Mouse (Mus musculus) kidney, embryonic 16.5 days (tissue): ENCODE measurements around the gene Chrm4. TPM values are rescaled to one million over a fixed set of nuclear protein-coding genes. Genes with fewer than 3 reads are reported as not detected.
A peak's percentile ranks its signal among the peaks of the same experiment; 100 is the strongest.

Source experiments
- ATAC-seq: fragments of 200-750 bp; cut with Nextera tagmentation; 2 replicates; pipeline ENCODE4 v1.8.0; 2017; ENCODE audit warnings: moderate TSS enrichment; ENCODE audit not compliant: low FRiP score, low TSS enrichment
- H3K27ac ChIP-seq: fragments of 300-500 bp; sonication (generic); 2 replicates; pipeline ENCODE4 v1.5.1; 2014; ENCODE audit warnings: low read length
- H3K27me3 ChIP-seq: fragments of 300-500 bp; sonication (generic); 2 replicates; pipeline ENCODE4 v1.6.1; 2014; ENCODE audit warnings: low read length, control low read depth, mixed read lengths; ENCODE audit not compliant: insufficient read depth
- H3K36me3 ChIP-seq: fragments of 300-500 bp; sonication (generic); 2 replicates; pipeline ENCODE4 v1.6.1; 2014; ENCODE audit warnings: low read length, control low read depth, mixed read lengths; ENCODE audit not compliant: insufficient read depth
- H3K4me1 ChIP-seq: fragments of 300-500 bp; sonication (generic); 2 replicates; pipeline ENCODE4 v1.6.1; 2014; ENCODE audit warnings: low read length, control low read depth, mixed read lengths; ENCODE audit not compliant: insufficient read depth
- H3K4me2 ChIP-seq: fragments of 300-500 bp; sonication (generic); replicated peaks from 2 replicates; pipeline ENCODE4 v1.6.1; 2014; ENCODE audit warnings: low read depth, low read length
- H3K4me3 ChIP-seq: fragments of 300-500 bp; sonication (generic); 2 replicates; pipeline ENCODE4 v1.5.1; 2014; ENCODE audit warnings: mild to moderate bottlenecking, low read length
- H3K9ac ChIP-seq: fragments of 300-500 bp; sonication (generic); replicated peaks from 2 replicates; pipeline ENCODE4 v1.6.1; 2014; ENCODE audit warnings: low read length
- H3K9me3 ChIP-seq: fragments of 300-500 bp; sonication (generic); 2 replicates; pipeline ENCODE4 v1.6.1; 2016; ENCODE audit warnings: low read length, control low read depth
- WGBS: fragments of 180-500 bp; shearing (Covaris S2); extraction: QIAGEN DNeasy Blood & Tissue Kit; methylation state at CpG from one replicate; pipeline ENCODE4 v1.1.7; 2014; 5-methylcytosine and 5-hydroxymethylcytosine counted together
- polyA plus RNA-seq: library from polyadenylated mRNA; unstranded; fragments of >200 nt; fragmentation: Nextera tagmentation; extraction: Ambion mirVana; gene quantifications from 2 replicates; pipeline ENCODE4 v1.2.1, GENCODE M21; 2015

Chrm4 gene
- polyA plus RNA-seq, 1 experiment from 2014 or later, result 0.11 TPM

DNA sequence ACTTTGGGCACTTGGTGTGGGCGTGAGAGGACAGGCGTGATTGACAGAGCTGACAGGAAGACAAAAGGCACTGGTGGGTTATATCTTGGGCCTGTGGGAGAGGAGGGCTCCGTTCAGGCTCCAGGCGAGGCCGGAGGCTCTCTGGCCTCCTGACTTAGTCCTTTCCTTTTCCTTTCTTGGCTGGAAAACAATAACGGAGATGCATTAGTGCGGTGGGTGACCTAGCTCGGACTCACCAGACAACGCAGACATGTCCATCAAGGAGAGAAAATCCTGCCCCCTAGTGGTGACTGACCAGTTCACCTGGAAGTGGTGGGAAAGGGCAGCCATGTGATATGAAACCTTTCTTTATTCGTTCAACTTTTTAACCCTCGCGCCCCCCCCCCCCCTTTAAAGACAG is 2.9 kb downstream of the Chrm4 start:
- peak overlapping the region; percentile 82 for H3K4me3 ChIP-seq
- H3K27ac ChIP-seq, result no peak overlapping the region
- ATAC-seq, result no peak
- H3K9ac ChIP-seq, result peak overlapping the region; percentile 89
- H3K4me2 ChIP-seq, result peak overlapping the region; percentile 77
- no peaks in the 10 kb centered on the region for H3K9me3 ChIP-seq
- peaks cover 3% of the 10 kb centered on the region; the same call in 1 of the 2 replicates for H3K36me3 ChIP-seq
- 11% methylated on average over 12 of the region's 12 CpGs for WGBS
- H3K4me1 ChIP-seq, result peaks cover 40% of the 10 kb centered on the region
- H3K27me3 ChIP-seq, result no peaks in the 10 kb centered on the region; the same call in 1 of the 2 replicates

DNA sequence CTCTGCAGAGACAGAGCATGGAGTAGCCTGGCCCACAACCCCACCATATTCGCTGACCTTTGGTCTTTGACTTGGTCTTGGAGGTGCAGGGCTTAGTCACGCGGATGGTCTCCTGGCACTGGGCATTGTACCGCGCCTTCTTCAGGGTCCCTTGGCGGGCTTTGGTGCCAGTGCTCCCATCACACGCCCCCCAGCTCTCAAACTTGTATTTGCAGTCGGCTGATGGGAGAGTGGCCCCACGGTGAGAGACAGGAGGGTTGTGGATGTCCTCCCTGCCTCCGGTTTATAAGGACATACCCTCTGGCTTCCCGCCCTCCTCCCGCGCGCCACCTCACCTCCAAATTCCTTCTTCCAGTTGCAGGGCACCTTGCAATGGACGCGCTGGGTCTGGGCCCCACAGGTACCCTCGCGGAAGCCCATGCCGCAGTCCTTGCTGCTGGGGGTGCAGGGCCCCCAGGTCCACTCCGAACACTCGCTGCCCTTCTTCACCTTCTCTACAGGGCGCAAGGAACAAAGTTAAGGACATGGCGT is 3.8 kb downstream of the Chrm4 start:
- H3K9me3 ChIP-seq, result no peaks in the 10 kb centered on the region
- H3K4me1 ChIP-seq, result peaks cover 40% of the 10 kb centered on the region
- peak overlapping the region; percentile 89 for H3K9ac ChIP-seq
- H3K27me3 ChIP-seq, result no peaks in the 10 kb centered on the region
- peaks cover 6% of the 10 kb centered on the region; the same call in 1 of the 2 replicates for H3K36me3 ChIP-seq
- H3K4me3 ChIP-seq, result peak overlapping the region; percentile 82
- 7% methylated on average over 23 of the region's 23 CpGs for WGBS
- H3K27ac ChIP-seq, result peak overlapping the region; percentile 89
- no peak for ATAC-seq
- H3K4me2 ChIP-seq, result peak overlapping the region; percentile 77

DNA sequence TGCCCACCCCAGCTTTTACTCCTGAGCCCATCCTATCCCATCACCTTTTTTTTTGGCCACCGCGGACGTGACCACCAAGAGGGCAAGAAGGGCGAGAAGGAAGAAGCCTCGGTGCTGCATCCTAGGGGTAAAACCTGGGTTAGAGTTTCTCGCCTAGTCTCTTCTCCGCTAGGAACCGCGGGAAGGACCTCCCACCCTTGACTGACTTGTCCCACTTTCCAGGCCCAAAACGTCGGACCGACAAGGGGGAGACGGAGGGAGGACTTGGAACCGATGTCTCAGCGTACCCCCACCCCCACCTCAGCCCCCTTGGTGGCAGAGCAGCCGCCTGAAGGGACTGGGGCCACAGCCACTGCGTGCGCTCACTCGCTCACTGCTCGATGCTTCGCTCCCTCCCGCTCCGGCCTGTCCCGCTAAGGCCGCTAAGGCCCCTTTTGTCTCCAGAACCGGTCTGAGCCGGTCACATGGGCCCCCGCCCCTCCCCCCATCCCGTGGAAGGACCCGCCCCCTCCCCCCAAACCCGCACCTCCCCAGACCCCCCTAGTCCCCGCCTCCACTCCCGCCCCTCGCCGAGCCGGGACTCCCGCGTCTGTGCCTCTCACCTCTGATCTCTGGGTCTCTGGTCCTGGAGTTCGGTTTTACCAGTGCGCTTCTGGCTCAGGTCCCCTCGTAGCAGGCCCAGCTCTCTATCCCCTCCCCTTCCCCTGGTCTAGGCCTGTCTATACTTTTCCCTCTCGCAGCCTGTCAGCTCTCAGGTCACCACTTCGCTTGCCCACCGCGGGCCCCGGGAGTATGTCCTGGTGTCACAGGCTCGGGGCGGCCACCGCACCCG is 4.5 kb downstream of the Chrm4 start:
- H3K9me3 ChIP-seq, result no peaks in the 10 kb centered on the region
- H3K4me1 ChIP-seq, result peaks cover 40% of the 10 kb centered on the region

DNA sequence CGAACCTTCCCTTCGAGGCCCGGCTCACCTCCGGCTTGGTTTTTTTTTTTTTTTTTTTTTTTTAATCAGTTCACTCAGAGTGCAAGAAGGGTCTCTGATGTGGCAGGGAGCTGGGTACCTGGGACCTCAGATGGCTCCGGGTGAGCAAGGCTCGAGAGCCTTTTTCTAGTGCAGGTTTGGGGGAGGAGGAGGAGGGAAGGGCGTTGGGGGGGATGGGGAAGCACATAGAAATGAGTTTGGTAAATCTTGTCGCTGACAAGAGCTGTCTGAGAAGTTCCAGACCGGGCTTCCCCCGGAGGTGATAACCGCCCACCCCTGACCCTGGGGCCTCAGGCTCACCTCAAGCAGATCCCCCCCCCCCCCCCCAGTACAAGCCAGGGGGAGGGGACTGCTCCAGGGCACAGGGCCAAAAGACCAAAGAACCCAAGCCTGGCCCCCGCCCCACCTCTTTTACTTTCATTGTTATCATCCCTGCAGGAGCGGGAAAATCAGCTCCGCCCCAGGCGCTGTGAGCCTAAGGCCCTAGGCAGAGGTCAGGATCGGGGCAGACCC is 5.2 kb downstream of the Chrm4 start, which contains the start of gene Mdk:
Gene Mdk, minus strand, starts transcription at position 138 of the 552 bp plus-strand sequence.
- peak within 1 kb of the TSS; percentile 89 for H3K9ac ChIP-seq
- peak; percentile 0; the same call in 1 of the 2 replicates for ATAC-seq
- H3K4me2 ChIP-seq, result peak within 1 kb of the TSS; percentile 77
- H3K36me3 ChIP-seq, result peaks cover 19% of the 10 kb centered on the region
- H3K9me3 ChIP-seq, result no peaks in the 10 kb centered on the region
- H3K27ac ChIP-seq, result peak within 1 kb of the TSS; percentile 89
- no peaks in the 10 kb centered on the region for H3K27me3 ChIP-seq
- WGBS, result 2% methylated on average over 14 of the region's 16 CpGs
- peaks cover 40% of the 10 kb centered on the region for H3K4me1 ChIP-seq
- peak within 1 kb of the TSS; percentile 82 for H3K4me3 ChIP-seq

More for the DNA sequence above, 4.5 kb downstream of the Chrm4 start:
- Histone ChIP-seq H3K27ac (peak overlapping the region; percentile 89), H3K4me2 (peak overlapping the region; percentile 77), H3K36me3 (peaks cover 13% of the 10 kb centered on the region), H3K4me3 (peak overlapping the region; percentile 82), H3K9ac (peak overlapping the region; percentile 89), H3K27me3 (no peaks in the 10 kb centered on the region)
- 5% methylated on average over 46 of the region's 50 CpGs for WGBS
- ATAC-seq, result peak; percentile 75

DNA sequence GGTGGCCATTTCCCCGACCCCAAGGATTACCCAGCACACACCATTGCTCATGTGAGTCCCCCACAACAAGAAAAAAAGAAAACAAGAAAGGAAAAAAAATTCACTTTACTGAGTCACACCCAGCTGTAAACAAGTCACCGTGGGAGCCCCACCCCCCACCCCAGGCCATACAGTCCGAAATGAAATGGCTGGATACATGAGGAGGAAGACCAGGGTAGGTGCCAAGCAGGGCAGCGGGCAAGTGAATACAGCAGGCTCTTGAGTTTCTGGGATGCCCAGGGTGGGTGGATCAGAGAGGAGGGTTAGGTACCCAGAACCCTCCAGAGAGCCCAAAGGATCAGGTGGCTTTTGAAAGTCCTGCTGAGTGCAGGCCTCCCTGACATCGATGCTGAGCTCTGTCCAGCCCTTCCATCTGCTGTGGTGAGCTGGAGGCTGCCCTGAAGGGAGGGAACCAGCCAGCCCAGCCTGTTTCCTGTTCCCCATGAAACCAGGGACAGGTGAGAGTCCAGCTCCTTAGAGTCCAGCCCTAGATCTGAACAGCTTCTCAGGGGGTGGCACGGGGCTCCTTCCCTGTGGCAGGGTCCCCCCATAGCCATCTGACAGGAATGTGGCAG is 5.8 kb downstream of the Chrm4 start:
- 0 out of 2 replicates have a peak, but pooled peaks have one; percentile 7 for ATAC-seq
- 16% methylated on average over 6 of the region's 6 CpGs for WGBS
- H3K4me2 ChIP-seq, result peak overlapping the region; percentile 77; the same call in 1 of the 2 replicates
- H3K9me3 ChIP-seq, result no peaks in the 10 kb centered on the region
- H3K4me3 ChIP-seq, result no peak overlapping the region
- peaks cover 40% of the 10 kb centered on the region for H3K4me1 ChIP-seq
- peaks cover 26% of the 10 kb centered on the region for H3K36me3 ChIP-seq
- no peaks in the 10 kb centered on the region for H3K27me3 ChIP-seq
- peak overlapping the region; percentile 89 for H3K27ac ChIP-seq
- 0 out of 2 replicates have a peak overlapping the region, but pooled peaks have one; percentile 31 for H3K9ac ChIP-seq

DNA sequence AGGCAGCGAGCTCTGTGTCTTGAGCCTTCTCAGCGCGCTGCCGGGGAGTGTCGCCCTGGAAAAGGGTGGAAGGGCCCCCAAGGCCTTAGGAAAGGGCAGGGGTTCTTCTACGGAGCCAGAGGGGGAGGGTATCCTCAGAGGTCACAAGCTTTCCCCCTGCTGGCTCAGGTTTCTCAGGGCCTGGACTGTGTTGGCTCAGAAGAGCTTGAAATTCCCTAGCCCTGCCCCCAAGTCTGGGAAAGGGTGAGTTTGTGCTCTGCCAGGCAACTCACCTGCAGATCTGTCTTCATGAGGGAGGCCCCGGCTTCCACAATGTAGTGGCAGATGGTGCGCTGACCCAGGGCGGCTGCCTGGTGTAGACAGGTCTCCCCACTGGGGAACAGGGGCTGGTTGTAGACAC is 6.4 kb downstream of the Chrm4 start:
- no peaks in the 10 kb centered on the region for H3K9me3 ChIP-seq
- no peak for ATAC-seq
- WGBS, result 27% methylated on average over 9 of the region's 9 CpGs
- H3K4me2 ChIP-seq, result no peak overlapping the region
- H3K4me3 ChIP-seq, result no peak overlapping the region
- H3K27me3 ChIP-seq, result no peaks in the 10 kb centered on the region
- H3K9ac ChIP-seq, result 0 out of 2 replicates have a peak overlapping the region, but pooled peaks have one; percentile 31
- peaks cover 32% of the 10 kb centered on the region for H3K36me3 ChIP-seq
- peaks cover 40% of the 10 kb centered on the region for H3K4me1 ChIP-seq
- peak overlapping the region; percentile 70 for H3K27ac ChIP-seq

DNA sequence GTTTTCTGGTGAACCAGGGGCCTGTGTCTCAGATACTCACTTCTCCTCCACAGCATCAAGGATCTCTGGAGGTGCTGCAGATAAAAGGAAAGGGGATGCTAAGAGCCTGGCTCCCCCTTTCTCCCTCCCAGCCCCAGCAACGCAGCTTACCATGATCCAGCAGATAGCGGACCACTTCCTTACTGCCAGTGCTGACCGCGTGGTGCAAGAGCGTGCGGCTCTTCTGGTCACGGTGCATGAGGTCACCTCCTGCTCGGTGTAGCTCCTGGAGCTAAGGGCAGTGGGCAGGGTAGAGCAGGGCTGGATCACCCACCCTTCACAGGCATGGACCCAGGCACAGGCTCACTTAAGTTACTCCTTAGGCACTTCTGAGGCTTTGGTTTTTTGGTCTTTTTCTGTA is 7.0 kb downstream of the Chrm4 start:
- H3K27ac ChIP-seq, result no peak overlapping the region; the same call in 1 of the 2 replicates
- no peaks in the 10 kb centered on the region for H3K9me3 ChIP-seq
- H3K9ac ChIP-seq, result 0 out of 2 replicates have a peak overlapping the region, but pooled peaks have one; percentile 14
- H3K27me3 ChIP-seq, result no peaks in the 10 kb centered on the region
- 27% methylated on average over 8 of the region's 8 CpGs for WGBS
- H3K4me2 ChIP-seq, result no peak overlapping the region
- H3K4me1 ChIP-seq, result peaks cover 40% of the 10 kb centered on the region
- H3K4me3 ChIP-seq, result no peak overlapping the region
- no peak for ATAC-seq
- H3K36me3 ChIP-seq, result peaks cover 37% of the 10 kb centered on the region

DNA sequence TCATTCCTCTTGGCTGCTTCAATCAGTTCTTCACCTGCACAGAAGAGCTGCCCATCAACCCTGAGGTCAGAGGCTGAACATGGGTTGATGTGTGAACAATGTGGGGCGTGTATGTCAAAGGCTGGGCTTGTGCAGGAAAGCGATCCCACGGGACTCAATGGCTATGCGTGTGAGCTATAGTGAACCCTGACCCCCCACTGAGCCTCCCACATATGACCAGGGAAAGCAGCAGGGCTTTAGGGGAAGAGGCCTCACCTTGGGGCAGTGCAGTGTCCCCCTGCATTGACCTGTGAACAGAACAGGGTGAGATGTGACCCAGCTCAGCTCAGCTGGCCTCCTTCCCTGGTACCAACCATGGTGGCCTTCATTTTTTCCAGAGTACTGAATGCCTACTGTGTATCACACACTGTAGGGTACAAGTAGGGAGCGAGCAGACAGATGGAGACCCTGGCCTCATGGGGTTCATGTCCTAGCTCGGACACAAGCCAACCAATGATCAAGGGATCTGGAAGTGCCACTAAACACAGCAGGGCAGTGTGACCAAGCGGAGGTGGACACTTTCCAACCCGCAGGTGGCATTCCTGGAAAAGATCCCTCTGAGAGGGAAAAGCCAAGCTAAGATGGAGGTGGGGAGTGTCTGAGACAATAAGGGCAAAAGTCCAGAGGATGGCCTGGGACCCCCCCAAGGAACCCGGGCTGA is 7.9 kb downstream of the Chrm4 start:
- ATAC-seq, result no peak
- Histone ChIP-seq H3K4me1 (peaks cover 34% of the 10 kb centered on the region), H3K27ac (no peak overlapping the region), H3K36me3 (peaks cover 45% of the 10 kb centered on the region), H3K4me2 (no peak overlapping the region), H3K4me3 (no peak overlapping the region), H3K9me3 (no peaks in the 10 kb centered on the region), H3K9ac (no peak overlapping the region), H3K27me3 (no peaks in the 10 kb centered on the region)
- WGBS, result 79% methylated on average over 9 of the region's 9 CpGs

DNA sequence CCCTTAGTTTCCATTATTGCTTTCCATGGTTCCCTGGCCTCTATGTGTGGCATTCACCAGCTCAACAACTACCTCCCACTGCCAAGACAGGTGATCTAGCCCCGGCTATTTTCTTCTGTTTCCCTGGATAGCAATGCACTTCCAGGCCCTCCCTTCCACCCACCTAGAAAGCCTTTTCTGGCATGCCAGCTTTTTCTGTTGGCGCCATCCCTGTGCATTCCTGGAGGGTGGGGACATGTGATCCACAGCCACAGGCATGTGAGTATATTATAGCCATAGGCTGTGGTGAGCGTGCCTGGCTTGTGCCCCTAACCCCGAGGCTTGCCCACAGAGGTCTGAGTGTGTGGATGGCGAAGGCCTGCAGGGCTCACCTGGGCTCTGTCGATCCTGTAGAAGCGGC is 9.1 kb downstream of the Chrm4 start:
- peaks cover 52% of the 10 kb centered on the region for H3K36me3 ChIP-seq
- WGBS, result 91% methylated on average over 7 of the region's 7 CpGs
- H3K4me3 ChIP-seq, result no peak overlapping the region

More for the DNA sequence above, 9.1 kb downstream of the Chrm4 start:
- Histone ChIP-seq H3K9ac (no peak overlapping the region), H3K4me1 (peaks cover 28% of the 10 kb centered on the region), H3K9me3 (no peaks in the 10 kb centered on the region), H3K27ac (no peak overlapping the region), H3K4me2 (no peak overlapping the region), H3K27me3 (no peaks in the 10 kb centered on the region)
- no peak for ATAC-seq
